In the genomic region with DNA sequence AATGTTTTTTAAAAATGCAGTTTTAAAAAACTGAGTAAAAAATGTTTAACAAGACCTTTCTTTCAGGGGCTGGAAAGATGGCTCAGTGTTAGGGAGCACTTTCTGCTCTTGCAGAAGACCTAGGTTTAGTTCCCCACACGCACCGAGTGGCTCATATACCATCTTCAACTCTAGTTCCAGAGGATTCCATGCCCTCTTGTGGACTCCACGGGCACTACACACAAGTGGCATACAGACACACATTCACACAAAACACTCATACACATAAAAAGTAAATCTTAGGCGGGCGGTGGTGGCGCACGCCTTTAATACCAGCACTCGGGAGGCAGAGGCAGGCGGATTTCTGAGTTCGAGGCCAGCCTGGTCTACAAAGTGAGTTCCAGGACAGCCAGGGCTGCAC, we compare ENCODE assay signal across 13 mouse cellular contexts. TPM values are rescaled to one million over a fixed set of nuclear protein-coding genes. Genes with fewer than 3 reads are reported as not detected.
DNase-seq lines count a peak whose midpoint lies in the region; ATAC-seq and TF ChIP-seq lines count a peak whose summit lies in the region.
"Had no signal": no experiment of that assay in that cellular context is flagged by ENCODE, and none has a peak within 500 bp of the region (broad histone marks: within the 10 kb centered on the region; RNA-seq: fewer than 3 reads in every experiment).

No protein-coding gene starts in this region.

- H3K27ac ChIP-seq in kidney, adult 2 months (ENCODE audit: insufficient read depth, low read depth, low read length) = no peak overlapping the region
- H3K27ac ChIP-seq in stomach, postnatal 0 days (replicated peaks) = no peak overlapping the region
- H3K27ac ChIP-seq: liver, embryonic 15.5 days had no signal

- H3K4me1 ChIP-seq in kidney, adult 2 months (ENCODE audit: control insufficient read depth, insufficient read depth, low read length) = peaks cover 12% of the 10 kb centered on the region; the same call in 1 of the 2 replicates
- H3K4me1 ChIP-seq in stomach, postnatal 0 days (replicated peaks; ENCODE audit: control insufficient read depth, insufficient read depth) = no peaks in the 10 kb centered on the region

- H3K36me3 ChIP-seq in kidney, adult 2 months (ENCODE audit: control insufficient read depth, insufficient read depth, low read length) = peaks cover 14% of the 10 kb centered on the region
- H3K36me3 ChIP-seq in stomach, postnatal 0 days (ENCODE audit: control insufficient read depth, insufficient read depth, low read length) = peaks cover 13% of the 10 kb centered on the region; the same call in 1 of the 2 replicates

- H3K4me2 ChIP-seq in stomach, postnatal 0 days (replicated peaks; ENCODE audit: low read depth) = no peak overlapping the region
- H3K4me2 ChIP-seq: liver, embryonic 15.5 days had no signal

- H3K9me3 ChIP-seq in stomach, postnatal 0 days (ENCODE audit: control insufficient read depth, low read length) = no peaks in the 10 kb centered on the region
- H3K9me3 ChIP-seq: liver, embryonic 15.5 days had no signal

- 0 out of 2 replicates have a peak, but pooled peaks have one; percentile 19 for TF ChIP-seq CTCF in kidney, adult 2 months (conservative IDR thresholded peaks at IDR 0.05; ENCODE audit: insufficient read depth, insufficient read length, low read depth, low read length)
- peak; percentile 41 for TF ChIP-seq CTCF in stomach, postnatal 0 days (IDR thresholded peaks at IDR 0.05; ENCODE audit: low read depth)

- no peak overlapping the region for H3K9ac ChIP-seq in stomach, postnatal 0 days (ENCODE audit: low read length)
- H3K9ac ChIP-seq: liver, embryonic 15.5 days had no signal

- H3K4me3 ChIP-seq in kidney, adult 2 months (ENCODE audit: insufficient read depth, low read depth, low read length) = no peak overlapping the region
- H3K4me3 ChIP-seq in stomach, postnatal 0 days (ENCODE audit: low read depth, low read length) = no peak overlapping the region
- H3K4me3 ChIP-seq: liver, embryonic 15.5 days had no signal

- no peak for DNase-seq in kidney, adult 2 months
- no peak for DNase-seq in kidney, adult 18-20 months
- DNase-seq in right cerebral cortex, postnatal 4 days = peak; percentile 35
- DNase-seq in right cerebral cortex, postnatal 10 days (ENCODE audit: low spot score in 2 of 2) = no peak
- peak; percentile 24 for DNase-seq in WW6 (ENCODE audit: low read depth, low spot score)
- no peak for DNase-seq in stomach, postnatal 0 days (ENCODE audit: low spot score)
- no peak for DNase-seq in right cerebral cortex, adult 2 months (ENCODE audit: low spot score in 2 of 2)
- no peak for DNase-seq in spleen, postnatal 4 days (ENCODE audit: low spot score in 2 of 2)
- DNase-seq: cerebellum, adult 11-12 months; gastrocnemius, postnatal 14 days; heart, postnatal 4 days had no signal

- no peak for TF ChIP-seq POLR2A in kidney, adult 2 months (IDR thresholded peaks at IDR 0.05; ENCODE audit: low read depth, low read length)

- no peak for ATAC-seq in stomach, postnatal 0 days (ENCODE audit: low FRiP score, low TSS enrichment)
- ATAC-seq: activated CD4-positive, CD25-positive, alpha-beta regulatory T cell, adult 4 months had no signal

- H3K27me3 ChIP-seq in kidney, adult 2 months (replicated peaks; ENCODE audit: control insufficient read depth, insufficient read depth, low read length) = no peaks in the 10 kb centered on the region
- no peaks in the 10 kb centered on the region for H3K27me3 ChIP-seq in stomach, postnatal 0 days (ENCODE audit: control insufficient read depth, insufficient read depth, low read length)
- H3K27me3 ChIP-seq: liver, embryonic 15.5 days had no signal

- WGBS in kidney, adult 2 months = 94% methylated on average over 10 of the region's 10 CpGs
- 95% methylated on average over 10 of the region's 10 CpGs for WGBS in stomach, postnatal 0 days

- TF ChIP-seq EP300 in stomach, postnatal 0 days (optimal IDR thresholded peaks at IDR 0.05) = no peak

RNA-seq across cellular contexts. Expression of a gene that starts 27.3 kb away (rescaled TPM):
- polyA plus RNA-seq in kidney, adult 2 months (2012; rRNA removed) = 8.9 and 10.9 TPM in 2 replicates
- 28.9 and 31.8 TPM in 2 replicates for polyA plus RNA-seq in stomach, postnatal 0 days (2015; fragmentation: Nextera tagmentation; extraction: Ambion mirVana)

Comparison
In these comparisons a context has a peak if more than half of its experiments do, and no peak if none do; other contexts are left out.
1. DNase-seq: peak in right cerebral cortex, postnatal 4 days (single experiment) and WW6 (single experiment); none in kidney, adult 2 months (single experiment), kidney, adult 18-20 months (single experiment), right cerebral cortex, postnatal 10 days (0 of 2), stomach, postnatal 0 days (single experiment), right cerebral cortex, adult 2 months (0 of 2) and spleen, postnatal 4 days (0 of 2).